Mouse (Mus musculus) CH12.LX (cell line): ENCODE measurements at regions not wholly inside any gene's neighbourhood (a gene's known extent, or its start where the extent isn't known, plus 50 kb on each side); places are given as distances from the start of the nearest gene placed in this dataset.

Experiments used
- CHD1 ChIP-seq: IDR thresholded peaks from 2 replicates; pipeline ENCODE4 v1.6.1; 2012; ENCODE audit warnings: low read depth, low read length, improper control_type of control experiment, inconsistent platforms
- KAT2A ChIP-seq: IDR thresholded peaks from 2 replicates; pipeline ENCODE4 v1.6.1; 2012; ENCODE audit warnings: low read length, improper control_type of control experiment, inconsistent platforms; ENCODE audit not compliant: insufficient replicate concordance
- POLR2AphosphoS2 ChIP-seq: IDR thresholded peaks from 2 replicates; pipeline ENCODE4 v1.6.1; 2011; ENCODE audit warnings: low read depth, low read length, improper control_type of control experiment
- SMC3 ChIP-seq: IDR thresholded peaks from 2 replicates; pipeline ENCODE4 v1.6.1; 2011; ENCODE audit warnings: low read depth, low read length, improper control_type of control experiment
- TCF12 ChIP-seq: IDR thresholded peaks from 2 replicates; pipeline ENCODE4 v1.6.1; 2014; ENCODE audit warnings: low read depth, mild to moderate bottlenecking, inconsistent platforms, low read length, improper control_type of control experiment

- TF ChIP-seq SMC3 (no peak), CHD1 (no peak), POLR2AphosphoS2 (no peak), TCF12 (no peak), KAT2A (no peak)
These were observed 115.6 kb upstream of the Ptprt start for GRCm38 (mm10) chr2:162776542-162776941.
